ENCODE assay signal across 9 mouse cellular contexts in genomic region chr12:12787608-12788262, GRCm38 (mm10).
DNase-seq lines count a peak whose midpoint lies in the region; ATAC-seq and TF ChIP-seq lines count a peak whose summit lies in the region.
"Had no signal": no experiment of that assay in that cellular context is flagged by ENCODE, and none has a peak within 500 bp of the region (broad histone marks: within the 10 kb centered on the region; RNA-seq: fewer than 3 reads in every experiment).

No protein-coding gene starts in this region.

- peak overlapping the region; percentile 48 for H3K4me2 ChIP-seq in hindbrain, embryonic 15.5 days
- H3K4me2 ChIP-seq in midbrain, embryonic 13.5 days (replicated peaks), result peak overlapping the region; percentile 52

- no peak for TF ChIP-seq POLR2A in brain, embryonic 14.5 days (IDR thresholded peaks at IDR 0.05; ENCODE audit: borderline replicate concordance, extremely low read depth, insufficient read depth, insufficient read length, poor library complexity, severe bottlenecking)

- intact Hi-C loops in gastrocnemius, adult 2 months (cut with DNase I), result no loop called here

- no peak overlapping the region for H3K9ac ChIP-seq in hindbrain, embryonic 15.5 days
- H3K9ac ChIP-seq in midbrain, embryonic 13.5 days (replicated peaks), result peak overlapping the region; percentile 44; the same call in 1 of the 2 replicates

- peak overlapping the region; percentile 46 for H3K4me3 ChIP-seq in gastrocnemius, adult 2 months
- H3K4me3 ChIP-seq in hindbrain, embryonic 15.5 days, result no peak overlapping the region
- H3K4me3 ChIP-seq in midbrain, embryonic 13.5 days (replicated peaks), result peak overlapping the region; percentile 29

- TF ChIP-seq CTCF in gastrocnemius, adult 2 months (IDR thresholded peaks at IDR 0.05), result no peak
- TF ChIP-seq CTCF in brain, embryonic 14.5 days (IDR thresholded peaks at IDR 0.05; ENCODE audit: borderline replicate concordance, extremely low read depth, insufficient read depth, insufficient read length), result no peak

- H3K27me3 ChIP-seq in hindbrain, embryonic 15.5 days, result peaks cover 10% of the 10 kb centered on the region; the same call in 1 of the 2 replicates
- peaks cover 41% of the 10 kb centered on the region for H3K27me3 ChIP-seq in midbrain, embryonic 13.5 days

- H3K27ac ChIP-seq in gastrocnemius, adult 2 months, result no peak overlapping the region
- no peak overlapping the region for H3K27ac ChIP-seq in hindbrain, embryonic 15.5 days (replicated peaks)
- H3K27ac ChIP-seq in midbrain, embryonic 13.5 days, result no peak overlapping the region

- no peak for DNase-seq in gastrocnemius, adult 2 months
- no peak for DNase-seq in gastrocnemius, adult 8-10 months (ENCODE audit: low spot score in 2 of 2)
- peak; percentile 30 for DNase-seq in brain, embryonic 14.5 days (ENCODE audit: low read depth)
- no peak for DNase-seq in spleen, adult 12 weeks (ENCODE audit: low spot score)
- DNase-seq in thymus, postnatal 4 days, result no peak
- no peak for DNase-seq in frontal cortex, adult 2 months (ENCODE audit: extremely low spot score in 1 of 2, low spot score in 1 of 2)
- DNase-seq: adrenal gland, postnatal 36 days had no signal

- H3K9me3 ChIP-seq in hindbrain, embryonic 15.5 days, result no peaks in the 10 kb centered on the region
- H3K9me3 ChIP-seq in midbrain, embryonic 13.5 days, result no peaks in the 10 kb centered on the region

- WGBS in hindbrain, embryonic 15.5 days, result 5% methylated on average over 19 of the region's 19 CpGs
- WGBS in midbrain, embryonic 13.5 days, result 6% methylated on average over 19 of the region's 19 CpGs

- H3K4me1 ChIP-seq in hindbrain, embryonic 15.5 days (replicated peaks), result peaks cover 30% of the 10 kb centered on the region
- H3K4me1 ChIP-seq in midbrain, embryonic 13.5 days (replicated peaks), result peaks cover 43% of the 10 kb centered on the region

- ATAC-seq in hindbrain, embryonic 15.5 days (ENCODE audit: low FRiP score, low read depth), result no peak
- ATAC-seq in midbrain, embryonic 13.5 days, result 0 out of 2 replicates have a peak, but pooled peaks have one; percentile 12

- H3K36me3 ChIP-seq in hindbrain, embryonic 15.5 days, result no peaks in the 10 kb centered on the region
- no peaks in the 10 kb centered on the region for H3K36me3 ChIP-seq in midbrain, embryonic 13.5 days
